Mouse (Mus musculus): ENCODE measurements around the gene Trabd2b. TPM values are rescaled to one million over a fixed set of nuclear protein-coding genes. Genes with fewer than 3 reads are reported as not detected.

Gene Trabd2b
- polyA plus RNA-seq, 1 experiment from 2014 or later = 1.6 TPM

- Histone ChIP-seq H3K27ac (no peak overlapping the region), H3K9ac (no peak overlapping the region), H3K27me3 (no peaks in the 10 kb centered on the region; the same call in 1 of the 2 replicates), H3K4me2 (replicated peaks) (no peak overlapping the region), H3K4me1 (peaks cover 18% of the 10 kb centered on the region; the same call in 1 of the 2 replicates), H3K9me3 (no peaks in the 10 kb centered on the region), H3K4me3 (no peak overlapping the region), H3K36me3 (no peaks in the 10 kb centered on the region)
- ATAC-seq (ENCODE audit: insufficient number of reproducible peaks, insufficient read depth, low FRiP score, low TSS enrichment) = no peak
- 75% methylated on average over 3 of the region's 3 CpGs for WGBS
These were observed 69.8 kb downstream of the Trabd2b start for GRCm38 (mm10) chr4:114476316-114476715.

- Histone ChIP-seq H3K36me3 (no peaks in the 10 kb centered on the region), H3K4me1 (peaks cover 16% of the 10 kb centered on the region; the same call in 1 of the 2 replicates), H3K4me3 (no peak overlapping the region), H3K4me2 (replicated peaks) (no peak overlapping the region), H3K9me3 (no peaks in the 10 kb centered on the region), H3K27ac (no peak overlapping the region), H3K9ac (no peak overlapping the region), H3K27me3 (no peaks in the 10 kb centered on the region; the same call in 1 of the 2 replicates)
- 23% methylated on average over 11 of the region's 11 CpGs for WGBS
- ATAC-seq (ENCODE audit: insufficient number of reproducible peaks, insufficient read depth, low FRiP score, low TSS enrichment) = 0 out of 2 replicates have a peak, but pooled peaks have one; percentile 6
These were observed 70.7 kb downstream of the Trabd2b start for GRCm38 (mm10) chr4:114477082-114477771.

DNA sequence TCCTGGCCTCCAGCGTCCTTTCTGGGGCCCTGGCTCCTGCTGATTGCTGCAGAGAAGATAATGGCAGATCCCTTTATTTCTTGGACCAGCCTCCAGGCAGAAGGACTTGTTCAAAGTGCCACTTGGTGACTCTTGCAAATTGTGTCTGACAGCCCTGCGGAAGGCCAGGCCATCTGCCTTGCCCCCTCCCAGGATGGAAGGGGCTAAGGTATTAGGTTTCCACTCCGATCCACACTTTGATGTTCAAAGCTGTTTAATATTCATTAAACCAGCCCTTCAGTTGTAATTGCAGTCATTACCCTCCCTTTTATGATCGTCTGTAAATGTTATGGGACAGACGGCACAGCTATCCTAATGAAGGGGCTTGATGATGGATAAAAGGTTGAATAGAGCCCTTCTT lies 75.0 kb downstream of the Trabd2b start:
- H3K36me3 ChIP-seq = no peaks in the 10 kb centered on the region
- no peak for ATAC-seq (ENCODE audit: insufficient number of reproducible peaks, insufficient read depth, low FRiP score, low TSS enrichment)
- 29% methylated on average over 5 of the region's 5 CpGs for WGBS
- no peaks in the 10 kb centered on the region for H3K9me3 ChIP-seq
- H3K4me3 ChIP-seq = no peak overlapping the region
- H3K27ac ChIP-seq = no peak overlapping the region
- no peak overlapping the region for H3K9ac ChIP-seq
- peaks cover 4% of the 10 kb centered on the region; the same call in 1 of the 2 replicates for H3K4me1 ChIP-seq
- H3K27me3 ChIP-seq = no peaks in the 10 kb centered on the region; the same call in 1 of the 2 replicates
- no peak overlapping the region for H3K4me2 ChIP-seq (replicated peaks)

DNA sequence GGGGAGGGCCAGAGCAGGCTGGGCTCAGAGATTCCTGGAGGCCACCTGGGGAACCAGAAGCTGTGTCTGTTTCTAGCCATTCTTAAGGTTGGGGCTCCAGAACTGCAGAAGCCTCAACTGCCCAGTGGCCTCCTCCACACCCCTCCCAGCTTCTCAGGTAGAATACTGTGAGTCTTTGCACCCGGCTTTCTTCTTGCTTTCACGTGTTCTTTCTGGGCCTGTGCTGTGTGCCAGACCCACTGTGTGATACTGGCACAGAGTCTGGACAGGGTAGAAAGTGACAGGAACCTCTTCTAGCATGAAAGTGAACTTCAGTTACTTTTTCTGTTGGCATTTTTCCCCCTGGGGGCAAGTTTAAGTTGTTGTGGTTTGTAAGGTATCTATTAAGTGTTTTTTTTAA lies 77.6 kb downstream of the Trabd2b start:
- Histone ChIP-seq H3K27me3 (no peaks in the 10 kb centered on the region), H3K9ac (no peak overlapping the region), H3K27ac (no peak overlapping the region), H3K36me3 (no peaks in the 10 kb centered on the region), H3K9me3 (no peaks in the 10 kb centered on the region), H3K4me3 (no peak overlapping the region), H3K4me1 (no peaks in the 10 kb centered on the region; the same call in 1 of the 2 replicates), H3K4me2 (replicated peaks) (no peak overlapping the region)
- ATAC-seq (ENCODE audit: insufficient number of reproducible peaks, insufficient read depth, low FRiP score, low TSS enrichment) = no peak
- WGBS = 71% methylated on average over 2 of the region's 2 CpGs

GRCm38 (mm10) chr4:114485996-114486395 lies 79.5 kb downstream of the Trabd2b start:
- Histone ChIP-seq H3K27me3 (no peaks in the 10 kb centered on the region), H3K4me2 (replicated peaks) (no peak overlapping the region), H3K4me1 (no peaks in the 10 kb centered on the region; the same call in 1 of the 2 replicates), H3K9me3 (no peaks in the 10 kb centered on the region; the same call in 1 of the 2 replicates), H3K27ac (no peak overlapping the region), H3K9ac (no peak overlapping the region), H3K4me3 (no peak overlapping the region), H3K36me3 (no peaks in the 10 kb centered on the region)
- ATAC-seq (ENCODE audit: insufficient number of reproducible peaks, insufficient read depth, low FRiP score, low TSS enrichment) = no peak
- 60% methylated on average over 5 of the region's 5 CpGs for WGBS

DNA sequence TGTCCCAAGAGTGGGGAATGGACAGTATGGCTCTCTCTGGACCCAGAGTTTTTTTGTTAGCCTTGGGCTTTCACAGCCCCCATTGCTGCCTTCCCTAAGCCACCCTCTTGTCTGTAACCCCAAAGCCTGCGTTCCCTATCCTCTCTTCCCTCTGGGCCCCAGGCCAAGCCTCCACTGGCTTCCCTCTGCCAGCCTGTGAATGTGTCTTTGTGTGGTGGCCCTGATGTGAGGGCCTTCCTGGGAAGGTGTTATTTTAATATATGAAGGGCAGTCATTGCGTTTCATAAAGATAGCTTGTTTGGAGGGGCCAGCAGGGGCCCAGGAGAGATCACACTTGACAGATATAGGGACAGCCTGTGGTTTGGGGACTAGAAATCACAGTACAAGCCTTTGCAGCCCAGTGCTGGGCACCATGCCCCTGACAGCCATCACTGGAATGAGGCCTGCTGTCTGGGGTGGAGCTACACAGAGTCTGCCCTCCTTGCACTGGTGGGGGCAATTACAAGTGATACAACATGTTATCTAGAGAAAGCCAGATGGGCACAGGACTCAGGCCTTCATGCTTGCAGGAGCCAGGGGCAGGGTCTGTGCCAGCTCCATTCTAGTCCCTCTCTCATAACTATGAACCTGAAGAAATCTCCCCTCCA lies 80.5 kb downstream of the Trabd2b start:
- Histone ChIP-seq H3K9ac (no peak overlapping the region), H3K9me3 (no peaks in the 10 kb centered on the region; the same call in 1 of the 2 replicates), H3K4me1 (no peaks in the 10 kb centered on the region), H3K36me3 (no peaks in the 10 kb centered on the region), H3K27ac (no peak overlapping the region), H3K27me3 (no peaks in the 10 kb centered on the region), H3K4me2 (replicated peaks) (no peak overlapping the region), H3K4me3 (no peak overlapping the region)
- no peak for ATAC-seq (ENCODE audit: insufficient number of reproducible peaks, insufficient read depth, low FRiP score, low TSS enrichment)
- WGBS = 47% methylated on average over 2 of the region's 2 CpGs

GRCm38 (mm10) chr4:114487701-114488100 lies 81.2 kb downstream of the Trabd2b start:
- Histone ChIP-seq H3K9me3 (no peaks in the 10 kb centered on the region; the same call in 1 of the 2 replicates), H3K9ac (no peak overlapping the region), H3K27ac (no peak overlapping the region), H3K4me2 (replicated peaks) (no peak overlapping the region), H3K4me1 (no peaks in the 10 kb centered on the region), H3K4me3 (no peak overlapping the region), H3K27me3 (no peaks in the 10 kb centered on the region), H3K36me3 (no peaks in the 10 kb centered on the region)
- no peak for ATAC-seq (ENCODE audit: insufficient number of reproducible peaks, insufficient read depth, low FRiP score, low TSS enrichment)
- WGBS = 77% methylated on average over 3 of the region's 3 CpGs

- Histone ChIP-seq H3K27me3 (no peaks in the 10 kb centered on the region), H3K9ac (no peak overlapping the region), H3K36me3 (no peaks in the 10 kb centered on the region), H3K9me3 (no peaks in the 10 kb centered on the region; the same call in 1 of the 2 replicates), H3K4me2 (replicated peaks) (no peak overlapping the region), H3K27ac (no peak overlapping the region), H3K4me1 (no peaks in the 10 kb centered on the region), H3K4me3 (no peak overlapping the region)
- no peak for ATAC-seq (ENCODE audit: insufficient number of reproducible peaks, insufficient read depth, low FRiP score, low TSS enrichment)
- WGBS = 68% methylated on average over 4 of the region's 4 CpGs
These were observed 85.6 kb downstream of the Trabd2b start for GRCm38 (mm10) chr4:114492157-114492556.

- Histone ChIP-seq H3K9ac (no peak overlapping the region), H3K4me1 (no peaks in the 10 kb centered on the region), H3K27ac (no peak overlapping the region), H3K36me3 (no peaks in the 10 kb centered on the region), H3K4me2 (replicated peaks) (no peak overlapping the region), H3K4me3 (no peak overlapping the region), H3K9me3 (no peaks in the 10 kb centered on the region; the same call in 1 of the 2 replicates), H3K27me3 (no peaks in the 10 kb centered on the region)
- 70% methylated on average over 2 of the region's 2 CpGs for WGBS
- no peak for ATAC-seq (ENCODE audit: insufficient number of reproducible peaks, insufficient read depth, low FRiP score, low TSS enrichment)
These were observed 87.5 kb downstream of the Trabd2b start for GRCm38 (mm10) chr4:114494035-114494434.

GRCm38 (mm10) chr4:114495688-114496426 lies 89.3 kb downstream of the Trabd2b start:
- Histone ChIP-seq H3K27me3 (no peaks in the 10 kb centered on the region), H3K4me3 (no peak overlapping the region), H3K9ac (no peak overlapping the region), H3K4me2 (replicated peaks) (no peak overlapping the region), H3K4me1 (no peaks in the 10 kb centered on the region), H3K27ac (no peak overlapping the region), H3K36me3 (no peaks in the 10 kb centered on the region), H3K9me3 (no peaks in the 10 kb centered on the region)
- WGBS = 63% methylated on average over 4 of the region's 4 CpGs
- ATAC-seq (ENCODE audit: insufficient number of reproducible peaks, insufficient read depth, low FRiP score, low TSS enrichment) = no peak

GRCm38 (mm10) chr4:114499650-114500049 lies 93.1 kb downstream of the Trabd2b start:
- Histone ChIP-seq H3K27me3 (no peaks in the 10 kb centered on the region), H3K27ac (no peak overlapping the region), H3K4me2 (replicated peaks) (no peak overlapping the region), H3K36me3 (no peaks in the 10 kb centered on the region), H3K4me1 (peaks cover under 1% of the 10 kb centered on the region; the same call in 1 of the 2 replicates), H3K9me3 (no peaks in the 10 kb centered on the region), H3K9ac (no peak overlapping the region), H3K4me3 (no peak overlapping the region)
- no peak for ATAC-seq (ENCODE audit: insufficient number of reproducible peaks, insufficient read depth, low FRiP score, low TSS enrichment)
- 93% methylated on average over 1 of the region's 1 CpGs for WGBS

Data from embryonic facial prominence, embryonic 12.5 days (tissue).